Mouse (Mus musculus) ES-CJ7 (cell line): Measurements from ENCODE around the gene Snrpf.

Experiments
- DNase-seq: peaks from one replicate; pipeline ENCODE4 v3.0.0; 2011; ENCODE audit warnings: low read depth, low spot score

Snrpf gene

DNA sequence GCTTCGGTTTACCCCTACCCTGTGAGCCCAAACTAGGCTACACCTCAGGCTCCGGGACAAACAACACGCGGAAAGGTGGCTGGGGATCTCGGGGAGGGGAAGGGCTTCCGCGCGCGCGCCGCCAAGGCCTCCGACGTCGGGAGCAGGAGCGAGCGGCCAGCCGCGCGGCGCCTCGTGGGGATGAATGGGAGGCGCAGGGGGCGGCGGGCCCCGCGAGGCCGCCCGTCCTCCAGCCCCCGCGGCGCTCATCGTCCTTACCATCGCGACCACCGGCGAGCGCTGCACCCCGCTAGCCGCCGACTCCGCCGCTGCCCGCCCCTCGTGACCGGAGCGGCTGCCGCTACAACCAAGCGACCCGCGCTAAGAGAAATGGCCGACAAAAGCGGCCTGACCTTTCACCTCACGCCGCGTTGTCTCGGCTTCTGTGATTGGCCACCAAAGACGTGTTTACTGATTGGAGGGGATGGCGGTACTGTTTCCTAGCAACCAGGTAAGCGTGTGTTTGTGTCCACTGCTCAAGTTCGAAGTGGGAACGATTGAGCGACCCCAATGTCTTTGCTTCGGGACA, at the start of gene Snrpf:
Gene Snrpf, minus strand, starts transcription at position 426 of the 568 bp plus-strand sequence.
- peak; percentile 97 for DNase-seq

GRCm38 (mm10) chr10:93635941-93636340, 46.4 kb upstream of the Snrpf start:
- no peak for DNase-seq

- DNase-seq = no peak
Observed at GRCm38 (mm10) chr10:93633971-93634370, 44.5 kb upstream of the Snrpf start.

DNA sequence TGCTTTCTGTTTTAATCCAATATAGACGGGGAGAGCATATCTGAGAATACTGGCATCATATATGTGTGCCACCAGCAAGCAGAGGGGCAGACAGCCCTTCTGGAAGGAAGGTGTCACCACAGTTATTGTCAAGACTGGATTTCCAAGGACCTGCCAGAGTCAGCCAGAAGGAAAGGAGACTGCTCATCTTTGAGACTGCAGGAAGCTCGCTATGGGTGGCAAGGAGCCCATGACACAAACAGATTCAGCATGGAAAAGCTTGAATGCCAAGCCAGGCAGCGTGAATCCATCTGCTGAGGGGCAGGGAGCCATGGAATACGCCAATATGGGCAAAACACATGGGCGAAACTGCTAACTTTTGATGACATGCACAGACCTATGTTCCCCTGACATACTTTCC, 44.1 kb upstream of the Snrpf start:
- no peak for DNase-seq

GRCm38 (mm10) chr10:93632086-93632485, 42.6 kb upstream of the Snrpf start:
- no peak for DNase-seq

DNA sequence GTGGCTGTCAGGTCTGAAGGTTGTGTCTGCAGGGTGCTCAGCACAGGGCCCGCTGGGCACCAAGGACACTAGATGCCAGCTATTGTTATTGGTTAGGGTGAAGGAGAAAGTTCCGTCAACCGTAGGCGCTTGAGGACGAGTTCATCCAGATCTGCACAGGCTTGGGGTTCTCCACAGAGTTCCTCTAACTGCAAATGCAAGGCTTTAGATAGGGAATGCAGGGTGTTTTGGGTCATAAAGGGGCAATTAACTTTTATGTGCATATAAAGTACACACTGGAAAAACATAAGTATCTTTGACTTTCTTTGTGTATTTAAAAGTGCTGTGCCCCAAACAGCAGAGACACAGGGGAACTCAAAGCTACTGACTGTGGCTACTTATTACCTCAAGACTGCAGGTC, 40.8 kb upstream of the Snrpf start:
- no peak for DNase-seq

- no peak for DNase-seq
Observed at GRCm38 (mm10) chr10:93624151-93624550, 34.6 kb upstream of the Snrpf start.

DNA sequence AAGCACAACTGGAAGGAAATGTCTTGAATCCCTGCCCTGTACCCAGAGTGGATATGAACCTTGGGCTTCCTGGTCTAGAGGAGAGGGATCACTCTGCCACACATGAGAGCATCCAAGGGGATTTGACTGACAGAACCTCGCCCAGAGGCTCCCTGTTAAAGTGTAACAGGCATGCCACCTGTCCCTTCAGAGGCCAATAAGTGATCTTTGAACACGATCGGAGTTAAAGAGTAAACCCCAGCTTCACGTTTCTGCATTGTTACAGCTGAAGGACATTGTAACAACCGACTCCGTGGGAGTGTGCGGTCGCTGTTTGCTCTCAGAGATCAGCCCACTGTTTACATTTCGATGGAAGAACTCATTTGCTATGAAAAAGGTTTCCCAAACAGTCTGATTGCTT, 34.2 kb upstream of the Snrpf start:
- no peak for DNase-seq

DNA sequence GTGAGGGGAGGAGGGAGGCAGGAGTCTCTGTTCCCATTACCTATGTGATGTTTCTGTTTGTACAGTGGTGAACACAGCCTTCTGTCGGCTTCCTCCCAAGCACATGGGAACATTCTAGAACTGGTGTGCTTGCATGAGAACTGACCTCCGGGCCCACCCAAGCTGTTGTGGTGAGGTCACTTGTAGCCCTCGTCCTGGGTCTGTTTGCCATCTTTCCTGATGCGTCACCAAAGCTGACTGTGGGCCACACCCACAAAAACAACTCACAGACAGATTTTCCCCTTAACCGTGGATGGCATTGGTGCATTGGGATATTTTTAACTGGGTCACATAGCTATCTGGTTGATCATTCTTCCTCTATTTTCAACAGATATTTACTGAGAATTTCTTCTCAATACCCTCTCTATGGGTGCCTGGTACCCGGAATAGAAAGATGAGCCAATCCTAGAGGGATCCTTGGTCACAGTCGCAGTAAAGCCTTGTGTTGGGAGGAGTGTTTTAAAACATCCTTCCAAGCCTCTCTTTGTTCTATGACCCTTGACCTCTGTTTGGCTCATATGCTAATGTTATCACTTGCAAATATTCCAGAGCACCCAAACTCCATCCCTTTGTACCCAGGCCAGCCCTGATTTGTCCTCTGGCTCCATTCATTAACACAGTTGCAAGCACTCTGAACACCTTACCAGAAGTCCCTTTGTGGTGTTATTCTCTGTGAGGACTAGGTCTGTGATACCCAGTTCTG, 31.1 kb upstream of the Snrpf start:
- peak; percentile 60 for DNase-seq

DNA sequence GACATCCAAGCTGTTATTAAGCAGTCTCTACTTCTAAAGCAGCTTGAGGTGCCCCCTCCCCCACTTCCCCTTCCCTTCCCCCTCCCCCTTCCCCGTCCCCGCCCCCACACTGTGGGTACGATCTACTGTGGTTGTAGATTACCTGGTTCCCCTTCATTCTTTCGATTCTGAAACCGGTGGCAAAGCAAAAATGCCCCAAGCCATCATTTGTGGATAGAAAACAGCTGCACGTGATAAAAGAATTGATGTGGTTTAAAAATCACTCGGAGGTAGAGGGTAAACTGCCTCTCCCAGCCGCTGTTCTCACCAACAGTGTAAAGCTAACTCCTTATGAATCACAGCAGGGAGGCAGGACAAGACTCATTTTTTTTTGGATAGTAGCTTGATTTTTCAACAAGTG, 25.3 kb upstream of the Snrpf start:
- no peak for DNase-seq

DNA sequence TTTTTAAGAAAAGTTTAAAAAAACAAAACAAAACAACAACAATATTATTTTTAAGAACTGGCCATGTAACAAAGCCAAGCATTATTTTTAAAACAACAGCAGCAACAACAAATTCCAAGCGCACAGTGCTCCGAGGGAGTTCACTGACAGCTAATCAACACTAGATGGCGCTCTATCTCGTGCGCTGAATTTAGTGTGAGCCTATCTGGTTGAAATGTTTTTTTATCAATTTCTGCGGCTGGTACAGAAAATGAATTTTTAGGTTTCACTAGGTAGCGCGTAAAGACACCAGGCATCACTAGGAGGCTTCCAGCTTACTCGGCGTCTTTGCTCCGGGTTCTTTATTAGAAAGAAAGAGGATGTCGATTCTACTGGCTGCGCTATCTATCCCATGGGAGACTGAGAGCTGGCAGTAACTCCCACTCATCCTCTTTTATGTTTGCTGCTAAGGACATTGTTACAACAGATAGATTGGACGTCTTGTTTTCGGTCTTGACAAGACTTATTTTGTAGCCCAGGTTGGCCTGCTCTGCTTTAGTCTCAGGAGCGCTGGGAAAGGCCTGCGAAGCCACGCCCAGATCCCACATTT, 22.0 kb upstream of the Snrpf start:
- no peak for DNase-seq

DNA sequence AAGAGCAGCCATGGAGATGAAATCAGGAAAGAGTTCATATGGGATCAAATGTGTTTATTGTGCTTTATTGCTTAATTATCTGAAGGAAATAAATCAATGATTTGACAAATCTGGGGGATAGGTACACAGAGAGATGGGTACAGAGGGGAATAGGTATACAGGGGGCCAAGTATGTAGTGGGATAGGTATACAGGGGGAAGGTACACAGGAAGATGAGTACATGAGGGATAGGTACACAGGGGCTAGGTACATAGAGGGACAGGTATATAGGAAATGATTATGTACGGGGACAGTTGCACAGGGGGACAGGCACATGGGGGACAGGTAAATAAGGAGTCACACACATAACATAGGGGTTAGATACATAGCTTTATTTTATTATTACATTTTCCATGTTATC, 21.4 kb upstream of the Snrpf start:
- no peak for DNase-seq

DNA sequence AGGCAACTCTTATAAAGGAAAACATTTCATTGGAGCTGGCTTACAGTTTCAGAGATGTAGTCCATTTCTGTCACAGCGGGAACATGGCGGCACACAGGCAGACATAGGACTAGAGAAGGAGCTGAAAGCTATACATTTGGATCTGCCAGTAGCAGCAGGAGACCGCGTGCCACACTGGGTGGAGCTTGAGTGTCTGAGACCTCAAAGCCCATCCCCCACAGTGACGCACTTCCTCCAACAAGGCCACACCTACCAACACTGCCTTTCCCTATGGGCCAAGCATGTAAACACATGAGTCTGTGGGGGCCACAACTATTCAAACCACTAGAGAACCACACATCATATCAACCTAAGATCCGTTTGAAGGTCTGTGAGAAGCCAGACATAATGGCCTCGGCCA, 19.7 kb upstream of the Snrpf start:
- DNase-seq = peak; percentile 39

- DNase-seq = peak; percentile 74
Observed at GRCm38 (mm10) chr10:93608051-93608450, 18.5 kb upstream of the Snrpf start.

- peak; percentile 1 for DNase-seq
Observed at GRCm38 (mm10) chr10:93606326-93606725, 16.8 kb upstream of the Snrpf start.

GRCm38 (mm10) chr10:93603256-93603655, 13.8 kb upstream of the Snrpf start:
- DNase-seq = peak; percentile 25

DNA sequence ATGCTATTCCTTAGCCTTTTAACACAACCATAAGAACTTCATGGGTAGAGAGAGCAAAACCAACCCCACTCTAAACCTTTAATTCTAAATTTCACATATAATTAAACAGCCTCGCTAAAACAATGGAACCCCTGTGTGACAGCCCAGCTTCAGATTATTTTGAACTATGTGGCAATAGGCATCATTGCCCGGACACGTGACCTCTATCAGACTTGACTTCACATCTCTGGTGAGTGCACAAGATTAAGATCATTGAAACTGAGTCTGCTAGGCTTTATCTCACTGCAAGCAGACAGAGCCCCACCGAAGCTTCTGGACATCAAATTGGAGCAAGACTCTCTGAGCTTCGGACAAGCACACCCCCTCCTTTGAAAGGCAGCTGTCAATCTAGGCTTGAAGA, 12.8 kb upstream of the Snrpf start:
- DNase-seq = no peak

DNA sequence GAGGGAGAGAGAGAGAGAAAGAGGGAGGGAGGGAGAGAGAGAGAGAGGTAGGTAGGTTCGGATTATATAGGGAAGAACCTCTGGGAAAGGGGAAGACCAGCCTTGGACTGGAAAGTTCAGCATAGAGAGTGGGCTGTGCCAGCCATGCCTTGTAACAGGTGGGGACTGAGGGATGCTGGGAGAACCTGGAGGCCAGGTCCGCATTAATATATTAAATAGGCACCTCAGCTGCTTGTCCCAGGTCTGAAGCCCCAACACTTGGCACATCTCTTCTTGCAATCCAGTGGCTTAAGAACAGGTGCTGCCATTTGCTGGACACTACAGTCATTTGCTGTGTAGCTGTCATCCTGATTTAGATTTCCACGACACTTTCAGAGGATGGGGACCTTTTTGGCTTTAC, 7.1 kb upstream of the Snrpf start:
- DNase-seq = no peak

DNA sequence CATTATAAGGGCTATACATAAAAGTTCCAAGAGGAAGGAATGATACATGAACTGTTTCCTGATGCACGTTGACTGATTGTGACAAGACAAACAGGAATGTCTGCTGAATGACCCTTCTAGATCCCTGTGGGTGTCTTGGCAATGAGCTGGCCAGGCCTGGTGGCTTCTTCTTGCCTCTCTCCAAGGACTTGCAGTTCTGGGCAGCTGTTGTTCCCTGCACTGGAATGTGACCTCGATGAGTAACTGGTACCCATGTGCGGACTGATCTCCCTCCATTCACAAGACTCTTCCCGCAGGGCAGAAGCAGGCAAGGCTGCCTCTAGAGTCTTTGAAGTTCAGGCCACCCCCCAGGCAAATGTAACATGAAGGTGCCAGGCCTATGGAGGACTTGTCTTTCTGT, 6.3 kb upstream of the Snrpf start:
- DNase-seq = peak; percentile 1

DNA sequence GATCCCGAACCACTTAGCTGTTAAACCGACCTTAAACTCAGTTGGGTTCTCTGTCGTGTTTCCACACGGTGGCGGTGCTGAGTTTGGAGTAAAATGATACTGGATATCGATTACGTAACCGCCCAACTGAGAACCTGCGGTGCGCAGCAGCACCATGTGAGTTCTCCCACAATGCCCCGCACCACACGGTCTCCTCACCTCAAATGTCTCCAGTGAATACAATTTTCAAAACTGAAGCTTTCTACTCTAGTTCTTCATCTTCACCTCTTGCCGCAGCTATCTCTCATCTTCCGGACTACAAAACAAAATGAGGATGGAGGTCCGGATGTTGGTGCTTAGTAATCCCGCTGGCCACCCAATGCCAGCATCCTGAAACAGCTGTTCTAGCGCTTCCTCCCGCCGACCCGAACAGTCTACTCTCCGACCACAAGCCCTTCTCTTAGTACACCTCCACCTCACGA, 4.5 kb upstream of the Snrpf start:
- DNase-seq = peak; percentile 79

- peak; percentile 58 for DNase-seq
Observed at GRCm38 (mm10) chr10:93592456-93592855, 3.0 kb upstream of the Snrpf start.

- no peak for DNase-seq
Observed at GRCm38 (mm10) chr10:93588796-93589195, 710 bp downstream of the Snrpf start.

DNA sequence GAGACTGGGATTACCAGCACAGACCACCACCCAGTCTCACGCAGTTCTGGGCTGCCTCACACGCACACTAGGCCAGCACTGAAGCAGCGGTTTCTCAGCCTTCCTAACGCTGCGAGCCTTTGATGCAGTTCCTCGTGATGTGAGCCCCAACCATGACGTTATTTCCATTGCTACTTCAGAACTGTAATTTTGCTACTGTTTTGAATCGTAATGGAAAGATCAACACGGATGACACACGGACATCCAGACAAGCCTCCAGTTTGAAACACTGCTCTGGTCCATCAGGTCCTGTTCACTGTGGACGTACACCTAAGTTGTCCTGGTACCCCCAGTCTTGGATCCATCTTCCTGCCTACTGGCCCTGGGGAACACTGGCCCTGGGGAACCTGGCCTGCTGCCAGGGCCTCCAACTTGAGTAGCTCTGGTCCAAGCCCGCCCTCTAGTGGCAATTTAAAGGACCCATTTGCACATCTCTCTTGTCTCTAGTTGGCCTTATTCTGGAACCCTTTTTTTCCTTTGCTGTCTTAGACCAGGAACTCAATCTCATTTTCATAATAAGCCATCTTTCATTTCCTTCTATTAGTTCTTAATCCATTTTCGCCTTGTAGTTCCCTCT, 12.1 kb downstream of the Snrpf start:
- peak; percentile 86 for DNase-seq
